Mouse (Mus musculus) central nervous system, embryonic 11.5 days (tissue): Measurements from ENCODE around the gene Olfr15. TPM values are rescaled to one million over a fixed set of nuclear protein-coding genes. Genes with fewer than 3 reads are reported as not detected.

Experiments
- polyA plus RNA-seq: library from polyadenylated mRNA; depleted of rRNA; stranded (reverse); fragments of >200 nt; gene quantifications from 2 replicates; pipeline ENCODE4 v1.2.3, GENCODE M21; 2012; rRNA removed

Gene Olfr15
- 0.06 TPM in 1 of 2 replicates, not detected in the other for polyA plus RNA-seq

DNA sequence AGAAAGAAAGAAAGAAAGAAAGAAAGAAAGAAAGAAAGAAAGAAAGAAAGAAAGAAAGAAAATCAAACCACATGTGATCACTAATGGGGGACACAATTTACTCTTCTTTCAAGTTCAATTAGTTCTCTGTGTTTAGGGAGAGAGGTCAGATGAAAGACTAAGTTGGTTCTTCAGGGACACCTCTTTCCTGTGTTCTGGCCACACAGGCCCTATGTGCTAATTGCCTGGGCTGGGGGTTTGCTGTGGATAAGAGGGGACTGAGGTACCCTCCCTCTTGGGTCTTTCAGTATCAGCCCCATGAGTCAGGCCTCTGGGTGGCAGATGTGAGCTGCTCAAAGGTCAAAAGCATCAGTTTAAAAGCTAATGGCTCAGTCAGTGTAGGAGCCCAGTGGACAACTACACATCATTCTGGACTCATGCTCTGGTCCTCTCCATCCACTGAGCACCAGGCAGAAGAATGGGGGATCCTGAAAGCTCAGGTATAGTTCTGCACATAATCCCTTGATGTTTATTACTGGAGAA is at the start of gene Olfr15:
Gene Olfr15 (plus strand): TSS at position 291 of the 522 bp plus-strand sequence.

DNA sequence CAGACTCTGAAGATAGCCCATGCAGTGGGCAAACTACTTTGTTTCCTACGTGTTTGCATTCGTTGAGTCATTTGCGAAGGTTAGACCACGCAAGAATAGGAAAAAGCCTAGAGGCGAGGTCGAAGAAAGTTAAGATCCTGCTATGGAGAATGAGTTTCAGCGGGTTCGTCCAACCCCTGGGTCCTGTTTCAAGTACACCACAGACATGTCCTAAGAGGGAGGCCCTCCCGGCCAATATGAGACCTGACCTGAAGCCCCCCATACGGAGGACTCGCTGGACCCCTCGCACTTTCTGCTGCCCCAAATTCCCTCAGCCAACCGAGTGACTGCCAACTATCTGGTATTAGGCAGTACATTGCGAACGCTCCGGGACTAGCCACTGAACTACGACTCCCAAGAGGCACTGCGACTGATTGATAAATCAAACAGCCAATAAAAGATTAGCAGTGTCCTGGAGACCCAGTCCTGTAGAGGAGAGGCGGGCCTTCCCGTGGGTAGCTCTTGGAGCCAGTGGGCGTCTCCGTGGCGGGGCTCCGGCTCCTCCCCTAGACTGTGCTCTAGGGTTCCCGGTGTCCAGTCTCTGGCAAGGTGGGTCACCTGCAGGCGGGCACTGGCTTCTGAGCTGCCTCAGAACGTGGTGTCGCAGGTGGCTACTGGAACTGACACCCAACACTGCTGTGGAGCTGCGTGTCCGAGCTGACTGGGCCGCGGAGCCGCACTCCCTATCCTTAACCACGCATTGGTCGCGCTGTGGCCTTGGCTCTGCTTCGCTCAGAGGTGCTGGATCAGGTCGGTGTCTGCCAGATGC is 16.2 kb downstream of the Olfr15 start, which contains the start of gene Zfp174:
Gene Zfp174 (plus strand): TSS at position 558 of the 808 bp plus-strand sequence.

GRCm38 (mm10) chr16:3872216-3873047 is 41.8 kb downstream of the Olfr15 start, which contains the start of gene Naa60:
Gene Naa60 (plus strand): TSS chr16:3872375.

GRCm38 (mm10) chr16:3884201-3885064 is 53.8 kb downstream of the Olfr15 start, which contains the start of the genes Zfp597 and Gm20695:
Gene Zfp597 (minus strand): TSS chr16:3884561.
Gene Gm20695 (plus strand): TSS chr16:3884648.

Other genes starting within 250 kb of the Olfr15 start
- gene Olfr161, start 239.8 kb upstream of the Olfr15 start, polyA plus RNA-seq, result not detected in 2 replicates
- gene Mefv, start 112.8 kb upstream of the Olfr15 start, polyA plus RNA-seq, result 0.04 TPM in 1 of 2 replicates, not detected in the other
- gene Zfp263, start 86.8 kb upstream of the Olfr15 start, polyA plus RNA-seq, result 17.9 and 18.3 TPM in 2 replicates
- gene Zfp174, start 16.4 kb downstream of the Olfr15 start, polyA plus RNA-seq, result 0.96 and 1.9 TPM in 2 replicates
- gene Naa60, start 41.5 kb downstream of the Olfr15 start, polyA plus RNA-seq, result 27.2 and 50.1 TPM in 2 replicates
- 9.4 and 11.1 TPM in 2 replicates for gene Zfp597, start 53.7 kb downstream of the Olfr15 start, polyA plus RNA-seq
- gene Gm20695, start 53.8 kb downstream of the Olfr15 start, polyA plus RNA-seq, result 0.48 and 0.81 TPM in 2 replicates
- gene 1700037C18Rik, start 77.8 kb downstream of the Olfr15 start, polyA plus RNA-seq, result 3.4 and 3.8 TPM in 2 replicates
- gene Cluap1, start 77.9 kb downstream of the Olfr15 start, polyA plus RNA-seq, result 24.8 and 38.3 TPM in 2 replicates
- gene Nlrc3, start 145.8 kb downstream of the Olfr15 start, polyA plus RNA-seq, result 0.91 and 1.9 TPM in 2 replicates
- gene Slx4, start 172.9 kb downstream of the Olfr15 start, polyA plus RNA-seq, result 44.6 and 45.1 TPM in 2 replicates
- 0.14 TPM in 1 of 2 replicates, not detected in the other for gene Dnase1, start 206.1 kb downstream of the Olfr15 start, polyA plus RNA-seq
- 87.7 and 102 TPM in 2 replicates for gene Trap1, start 246.9 kb downstream of the Olfr15 start, polyA plus RNA-seq